Mouse (Mus musculus): ENCODE results near the gene Tppp. TPM values are rescaled to one million over a fixed set of nuclear protein-coding genes. Genes with fewer than 3 reads are reported as not detected.

Tppp gene
- polyA plus RNA-seq, 1 experiment: 59.6 TPM

DNA sequence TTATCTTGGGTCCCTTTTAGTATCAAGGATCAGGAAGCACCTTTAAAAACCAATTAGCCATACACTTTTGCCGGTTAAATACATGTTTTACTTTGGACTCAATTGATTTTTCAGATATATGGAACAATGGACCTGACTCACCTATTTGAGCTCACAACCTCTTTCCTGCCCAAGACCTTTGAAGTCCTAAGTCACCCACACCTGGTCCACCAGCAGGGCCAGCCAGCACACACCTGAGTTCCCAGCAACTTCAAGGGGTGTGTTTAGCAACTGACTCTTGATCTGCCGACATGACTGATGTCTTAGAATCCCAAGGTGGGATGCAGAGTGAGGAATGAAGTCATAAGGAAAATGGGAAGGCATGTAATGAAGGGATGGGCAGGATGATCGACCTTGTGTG lies 62.5 kb downstream of the Tppp start:
- WGBS: 87% methylated on average over 3 of the region's 3 CpGs
- Histone ChIP-seq H3K4me1 (ENCODE audit: control insufficient read depth, insufficient read depth, low read length) (no peaks in the 10 kb centered on the region), H3K27ac (ENCODE audit: insufficient read depth, low read depth, low read length) (no peak overlapping the region), H3K4me3 (ENCODE audit: insufficient read depth, low read depth, low read length) (no peak overlapping the region)
- TF ChIP-seq POLR2A (IDR thresholded peaks at IDR 0.05; ENCODE audit: insufficient read depth, low read depth, low read length) (no peak), CTCF (IDR thresholded peaks at IDR 0.05; ENCODE audit: insufficient read depth, low read depth, low read length) (no peak)

DNA sequence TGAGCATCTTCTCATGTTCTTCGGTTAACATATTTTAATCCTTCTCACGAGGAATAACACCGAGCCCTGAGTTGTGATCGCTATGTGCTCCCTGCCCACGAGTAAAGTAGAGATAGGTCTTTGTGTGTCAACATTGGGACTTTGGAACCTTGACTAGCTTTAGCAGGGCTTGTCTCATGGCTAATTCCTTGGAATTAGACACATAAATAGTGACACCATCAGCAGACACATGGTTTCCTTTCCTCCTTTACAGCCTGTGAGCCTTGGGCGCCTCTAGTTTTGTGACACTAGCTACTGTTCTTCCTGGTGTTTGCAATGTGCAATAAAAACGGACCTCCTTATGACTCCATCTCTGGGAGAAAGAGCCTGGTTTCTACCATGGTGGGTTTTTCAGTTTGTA lies 64.2 kb downstream of the Tppp start:
- H3K27ac ChIP-seq (ENCODE audit: insufficient read depth, low read depth, low read length): no peak overlapping the region
- TF ChIP-seq CTCF (IDR thresholded peaks at IDR 0.05; ENCODE audit: insufficient read depth, low read depth, low read length) (no peak), POLR2A (IDR thresholded peaks at IDR 0.05; ENCODE audit: insufficient read depth, low read depth, low read length) (no peak)
- no peak overlapping the region for H3K4me3 ChIP-seq (ENCODE audit: insufficient read depth, low read depth, low read length)
- 87% methylated on average over 7 of the region's 7 CpGs for WGBS
- no peaks in the 10 kb centered on the region for H3K4me1 ChIP-seq (ENCODE audit: control insufficient read depth, insufficient read depth, low read length)

Other genes starting within 250 kb of the Tppp start
- not detected in 2 replicates for gene Nkd2, start 161.8 kb upstream of the Tppp start, polyA plus RNA-seq (2012; ENCODE audit: insufficient read depth, insufficient read length, low replicate concordance, missing spikeins)
- not detected in 2 replicates for gene Trip13, start 71.6 kb upstream of the Tppp start, polyA plus RNA-seq (2012; ENCODE audit: insufficient read depth, insufficient read length, low replicate concordance, missing spikeins)
- gene Brd9, start 71.6 kb upstream of the Tppp start, polyA plus RNA-seq (2012; ENCODE audit: insufficient read depth, insufficient read length, low replicate concordance, missing spikeins): 428 TPM in 1 of 2 replicates, not detected in the other
- gene Zdhhc11, start 45.6 kb upstream of the Tppp start, polyA plus RNA-seq (2012; ENCODE audit: insufficient read depth, insufficient read length, low replicate concordance, missing spikeins): not detected in 2 replicates
- not detected in 2 replicates for gene Cep72, start 52.9 kb downstream of the Tppp start, polyA plus RNA-seq (2012; ENCODE audit: insufficient read depth, insufficient read length, low replicate concordance, missing spikeins)
- not detected in 2 replicates for gene Slc9a3, start 112.0 kb downstream of the Tppp start, polyA plus RNA-seq (2012; ENCODE audit: insufficient read depth, insufficient read length, low replicate concordance, missing spikeins)
- gene Exoc3, start 199.3 kb downstream of the Tppp start, polyA plus RNA-seq (2012; ENCODE audit: insufficient read depth, insufficient read length, low replicate concordance, missing spikeins): not detected in 2 replicates